Comparison of ENCODE assay signal across 11 mouse cellular contexts in the genomic region with DNA sequence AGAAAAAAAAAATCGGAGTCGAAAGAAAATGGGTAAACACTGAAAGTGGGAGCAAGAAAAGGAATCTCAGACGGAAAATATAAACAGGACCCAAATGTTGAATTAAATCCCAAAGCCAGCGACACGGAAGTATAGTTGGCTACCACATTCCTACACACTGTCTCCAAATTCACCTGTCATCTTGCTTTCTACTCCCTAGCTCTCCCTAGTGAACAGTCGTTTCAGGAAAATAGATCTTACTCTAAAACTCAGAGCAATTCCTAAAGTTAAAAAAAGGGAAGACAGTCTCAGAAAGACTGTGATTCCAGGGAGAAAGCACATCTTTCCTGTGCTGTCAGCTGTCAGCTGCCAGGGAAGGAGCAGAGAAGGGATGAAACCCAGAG. TPM values are rescaled to one million over a fixed set of nuclear protein-coding genes. Genes with fewer than 3 reads are reported as not detected.
DNase-seq lines count a peak whose midpoint lies in the region; ATAC-seq and TF ChIP-seq lines count a peak whose summit lies in the region.
"Had no signal": no experiment of that assay in that cellular context is flagged by ENCODE, and none has a peak within 500 bp of the region (broad histone marks: within the 10 kb centered on the region; RNA-seq: fewer than 3 reads in every experiment).

No protein-coding gene starts in this region.

- H3K4me2 ChIP-seq in heart, postnatal 0 days (ENCODE audit: low read depth, low read length): peak overlapping the region; percentile 59
- peak overlapping the region; percentile 93 for H3K4me2 ChIP-seq in embryonic facial prominence, embryonic 14.5 days (ENCODE audit: low read depth, low read length)
- peak overlapping the region; percentile 90 for H3K4me2 ChIP-seq in hindbrain, postnatal 0 days (ENCODE audit: low read depth, low read length)
- H3K4me2 ChIP-seq in midbrain, embryonic 15.5 days: peak overlapping the region; percentile 96

- no peaks in the 10 kb centered on the region for H3K9me3 ChIP-seq in heart, postnatal 0 days (replicated peaks; ENCODE audit: control insufficient read depth, low read length)
- no peaks in the 10 kb centered on the region for H3K9me3 ChIP-seq in embryonic facial prominence, embryonic 14.5 days (ENCODE audit: control insufficient read depth, low read length)
- no peaks in the 10 kb centered on the region for H3K9me3 ChIP-seq in hindbrain, postnatal 0 days (ENCODE audit: low read length)
- H3K9me3 ChIP-seq in midbrain, embryonic 15.5 days: no peaks in the 10 kb centered on the region

- ATAC-seq in heart, postnatal 0 days (ENCODE audit: insufficient read depth, low read depth): no peak
- no peak for ATAC-seq in embryonic facial prominence, embryonic 14.5 days (ENCODE audit: low read depth)
- no peak for ATAC-seq in hindbrain, postnatal 0 days
- peak; percentile 20; the same call in 1 of the 2 replicates for ATAC-seq in midbrain, embryonic 15.5 days (replicated peaks)

- no peak for TF ChIP-seq CTCF in heart, postnatal 0 days (IDR thresholded peaks at IDR 0.05; ENCODE audit: low read depth)
- no peak for TF ChIP-seq CTCF in hindbrain, postnatal 0 days (IDR thresholded peaks at IDR 0.05; ENCODE audit: low read depth)

- no peaks in the 10 kb centered on the region for H3K36me3 ChIP-seq in heart, postnatal 0 days (replicated peaks; ENCODE audit: control insufficient read depth, insufficient read depth, low read length)
- H3K36me3 ChIP-seq in embryonic facial prominence, embryonic 14.5 days (ENCODE audit: control insufficient read depth, insufficient read depth, low read length): no peaks in the 10 kb centered on the region
- no peaks in the 10 kb centered on the region for H3K36me3 ChIP-seq in hindbrain, postnatal 0 days (ENCODE audit: insufficient read depth, low read length)
- H3K36me3 ChIP-seq in midbrain, embryonic 15.5 days (replicated peaks): no peaks in the 10 kb centered on the region

- H3K4me3 ChIP-seq in heart, postnatal 0 days (ENCODE audit: low read depth, low read length): peak overlapping the region; percentile 29; the same call in 1 of the 2 replicates
- H3K4me3 ChIP-seq in embryonic facial prominence, embryonic 14.5 days (ENCODE audit: low read depth, low read length): peak overlapping the region; percentile 45
- peak overlapping the region; percentile 49 for H3K4me3 ChIP-seq in hindbrain, postnatal 0 days (ENCODE audit: low read length)
- H3K4me3 ChIP-seq in midbrain, embryonic 15.5 days: peak overlapping the region; percentile 52
- H3K4me3 ChIP-seq: myocyte had no signal

- intact Hi-C loops in heart, postnatal 36 days (cut with DNase I): no loop called here

- H3K27ac ChIP-seq in heart, postnatal 0 days (ENCODE audit: low read depth): no peak overlapping the region
- H3K27ac ChIP-seq in embryonic facial prominence, embryonic 14.5 days (replicated peaks; ENCODE audit: low read depth, low read length): no peak overlapping the region
- H3K27ac ChIP-seq in hindbrain, postnatal 0 days: no peak overlapping the region
- H3K27ac ChIP-seq in midbrain, embryonic 15.5 days: no peak overlapping the region

- TF ChIP-seq EP300 in heart, postnatal 0 days (IDR thresholded peaks at IDR 0.05; ENCODE audit: low read depth): no peak

- H3K4me1 ChIP-seq in heart, postnatal 0 days (ENCODE audit: control insufficient read depth, insufficient read depth): peaks cover 7% of the 10 kb centered on the region; the same call in 1 of the 2 replicates
- 0 out of 2 replicates have a peak, but pooled peaks cover 5% of the 10 kb centered on the region for H3K4me1 ChIP-seq in embryonic facial prominence, embryonic 14.5 days (ENCODE audit: control insufficient read depth, insufficient read depth, low read length)
- H3K4me1 ChIP-seq in hindbrain, postnatal 0 days (ENCODE audit: insufficient read depth, low read length): 0 out of 2 replicates have a peak, but pooled peaks cover 4% of the 10 kb centered on the region
- H3K4me1 ChIP-seq in midbrain, embryonic 15.5 days: peaks cover 7% of the 10 kb centered on the region

- H3K9ac ChIP-seq in heart, postnatal 0 days (replicated peaks; ENCODE audit: low read depth, low read length): no peak overlapping the region
- peak overlapping the region; percentile 53; the same call in 1 of the 2 replicates for H3K9ac ChIP-seq in embryonic facial prominence, embryonic 14.5 days (ENCODE audit: low read depth, low read length)
- H3K9ac ChIP-seq in hindbrain, postnatal 0 days (replicated peaks; ENCODE audit: low read length): peak overlapping the region; percentile 44; the same call in 1 of the 2 replicates
- H3K9ac ChIP-seq in midbrain, embryonic 15.5 days: peak overlapping the region; percentile 49; the same call in 1 of the 2 replicates

- 46% methylated on average over 6 of the region's 6 CpGs for WGBS in heart, postnatal 0 days
- WGBS in embryonic facial prominence, embryonic 14.5 days: 44% methylated on average over 6 of the region's 6 CpGs
- 48% methylated on average over 6 of the region's 6 CpGs for WGBS in hindbrain, postnatal 0 days
- WGBS in midbrain, embryonic 15.5 days: 55% methylated on average over 6 of the region's 6 CpGs

- no peak for DNase-seq in heart, postnatal 0 days (ENCODE audit: low spot score)
- no peak for DNase-seq in heart, postnatal 36 days
- DNase-seq in embryonic facial prominence, embryonic 14.5 days (ENCODE audit: low spot score): no peak
- no peak for DNase-seq in hindbrain, postnatal 0 days (ENCODE audit: low spot score)
- no peak for DNase-seq in thymus, postnatal 14 days
- no peak for DNase-seq in frontal cortex, postnatal 25 days (ENCODE audit: low spot score in 2 of 2)
- DNase-seq in cerebellum, adult 9-10 months: no peak
- DNase-seq: heart, postnatal 14 days had no signal

- peaks cover 17% of the 10 kb centered on the region for H3K27me3 ChIP-seq in heart, postnatal 0 days (ENCODE audit: control insufficient read depth, insufficient read depth, low read length)
- H3K27me3 ChIP-seq in embryonic facial prominence, embryonic 14.5 days (replicated peaks; ENCODE audit: control insufficient read depth, insufficient read depth, low read length): peaks cover 13% of the 10 kb centered on the region
- no peaks in the 10 kb centered on the region for H3K27me3 ChIP-seq in hindbrain, postnatal 0 days (ENCODE audit: insufficient read depth, low read length)
- no peaks in the 10 kb centered on the region for H3K27me3 ChIP-seq in midbrain, embryonic 15.5 days (replicated peaks)

RNA-seq across cellular contexts. Expression of gene Tacr3, which starts 0.3 kb away (rescaled TPM):
- not detected in 2 replicates for total RNA-seq in heart, postnatal 0 days (2014; rRNA removed; ENCODE audit: low replicate concordance)
- not detected in 2 replicates for polyA plus RNA-seq in heart, postnatal 0 days (2015; fragmentation: Nextera tagmentation; extraction: Ambion mirVana)
- total RNA-seq in heart, postnatal 36 days (2021): not detected
- polyA plus RNA-seq in embryonic facial prominence, embryonic 14.5 days (2014; fragmentation: Nextera tagmentation; extraction: Ambion mirVana): 0.29 and 0.35 TPM in 2 replicates
- 4.1 and 7.6 TPM in 2 replicates for total RNA-seq in hindbrain, postnatal 0 days (2014; rRNA removed)
- 4.6 and 4.9 TPM in 2 replicates for polyA plus RNA-seq in hindbrain, postnatal 0 days (2015; fragmentation: Nextera tagmentation; extraction: Ambion mirVana)
- 4.3 and 4.6 TPM in 2 replicates for polyA plus RNA-seq in midbrain, embryonic 15.5 days (2015; fragmentation: Nextera tagmentation; extraction: Ambion mirVana)
- total RNA-seq: adrenal gland, adult 18-20 months; heart, postnatal 14 days had no signal
- polyA plus RNA-seq: myocyte had no signal
